Mouse (Mus musculus) right cerebral cortex, postnatal 10 days (tissue): Measurements from ENCODE around the gene Polm.
A peak's percentile ranks its signal among the peaks of the same experiment; 100 is the strongest.

ENCODE experiments used
- DNase-seq, 2 experiments: peaks; one replicate each; pipeline ENCODE4 v3.0.0; 2021; ENCODE audit warnings: low spot score in 2 of 2

The Polm gene

GRCm38 (mm10) chr11:5804174-5804573 is 33.6 kb downstream of the Polm start:
- peak in 1 of 2 experiments; percentile 14 for DNase-seq

- peak in 1 of 2 experiments; percentile 47 for DNase-seq
Observed at GRCm38 (mm10) chr11:5803551-5803981, 34.2 kb downstream of the Polm start, which contains the start of gene Pgam2. Gene Pgam2 (minus strand): TSS chr11:5803733.

DNA sequence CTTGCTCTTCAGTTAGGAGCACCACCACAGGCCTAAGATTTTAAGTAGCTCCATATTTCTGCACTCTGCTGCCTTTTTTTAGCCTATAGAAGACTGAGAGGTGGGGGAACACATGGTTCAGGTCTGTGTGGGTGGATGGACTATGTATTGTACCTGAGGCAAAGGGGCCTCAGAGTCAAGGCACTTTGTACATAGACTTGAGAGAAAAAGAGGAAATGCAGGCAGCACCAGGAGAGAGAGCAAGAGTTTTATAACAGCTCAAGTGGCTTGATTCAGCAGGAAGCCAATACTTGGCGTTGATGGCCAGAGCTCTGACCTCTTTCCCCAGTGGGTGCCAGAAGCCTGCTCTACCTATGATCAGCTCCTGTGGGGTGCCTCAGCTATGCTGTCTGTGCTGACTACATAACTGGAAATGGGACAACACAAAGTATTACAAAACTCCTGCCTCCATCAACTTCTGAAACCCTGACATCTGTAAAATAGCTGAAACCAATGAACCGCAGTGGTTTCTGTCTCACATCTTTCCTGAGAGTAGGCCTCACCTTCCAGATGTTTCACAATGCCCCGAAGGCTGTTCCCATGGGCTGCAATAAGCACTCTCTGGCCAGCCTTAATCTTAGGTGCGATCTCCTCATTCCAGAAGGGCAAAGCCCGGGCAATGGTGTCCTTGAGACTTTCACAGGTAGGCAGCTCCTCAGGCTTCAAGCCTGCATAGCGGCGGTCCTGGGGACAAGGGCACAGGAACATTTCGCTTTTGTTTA is 35.2 kb downstream of the Polm start:
- DNase-seq: peak in 1 of 2 experiments; percentile 22

- peak in 1 of 2 experiments; percentile 25 for DNase-seq
Observed at GRCm38 (mm10) chr11:5802005-5802404, 35.8 kb downstream of the Polm start.

DNA sequence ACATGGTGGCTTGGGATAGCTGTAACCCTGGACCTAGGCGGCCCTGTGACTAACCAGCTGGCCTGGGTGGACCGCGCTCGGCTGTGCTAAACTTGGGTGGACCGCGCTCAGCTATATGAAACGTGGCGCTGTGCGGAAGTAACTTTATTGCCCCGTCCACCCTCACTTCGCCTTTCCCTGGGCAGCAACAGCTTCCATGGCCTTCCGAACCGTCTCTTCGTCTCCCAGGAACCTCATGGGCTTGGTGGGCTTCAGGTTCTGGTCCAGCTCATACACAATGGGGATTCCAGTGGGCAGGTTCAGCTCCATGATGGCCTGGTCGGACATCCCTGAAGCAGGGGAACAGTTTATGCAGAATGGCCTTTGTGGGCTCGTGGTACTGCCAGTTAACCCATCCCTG is 36.3 kb downstream of the Polm start:
- peak in 1 of 2 experiments; percentile 20 for DNase-seq

GRCm38 (mm10) chr11:5799621-5800490 is 38.0 kb downstream of the Polm start:
- DNase-seq: peak in 1 of 2 experiments; percentile 21

DNA sequence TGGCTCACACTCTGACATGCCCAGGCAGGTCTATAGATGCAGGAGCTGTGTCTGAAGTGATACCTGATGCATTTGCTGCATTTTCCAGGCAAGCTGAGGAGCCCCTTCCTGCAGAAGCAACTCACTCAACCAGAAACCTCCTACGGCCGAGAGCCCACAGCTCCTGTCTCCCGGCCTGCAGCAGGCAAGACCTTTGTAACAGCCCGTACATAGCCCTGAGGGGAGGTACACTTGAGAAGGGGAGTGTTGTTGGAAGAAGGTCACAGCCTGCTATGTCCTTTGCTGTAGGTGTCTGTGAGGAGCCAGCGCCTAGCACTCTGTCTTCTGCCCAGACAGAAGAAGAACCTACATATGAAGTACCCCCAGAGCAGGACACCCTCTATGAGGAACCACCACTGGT is 39.9 kb downstream of the Polm start:
- DNase-seq: no peak

- DNase-seq: no peak
Observed at GRCm38 (mm10) chr11:5797371-5797770, 40.4 kb downstream of the Polm start.

DNA sequence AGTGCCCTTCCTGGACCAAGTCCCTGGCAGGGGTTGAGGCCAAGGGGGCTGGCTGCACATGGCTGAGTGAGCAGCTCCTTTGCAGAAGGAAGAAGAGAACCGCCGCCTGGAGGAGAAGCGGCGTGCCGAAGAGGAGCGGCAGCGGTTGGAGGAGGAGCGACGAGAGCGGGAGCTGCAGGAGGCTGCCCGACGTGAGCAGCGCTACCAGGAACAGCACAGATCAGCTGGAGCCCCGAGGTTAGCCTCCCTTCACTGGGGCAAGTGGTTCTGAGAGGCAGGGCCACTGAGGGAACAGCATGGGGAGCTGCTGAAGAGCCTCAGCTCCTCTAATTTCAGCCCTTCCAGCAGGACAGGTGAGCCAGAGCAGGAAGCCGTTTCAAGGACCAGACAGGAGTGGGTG is 40.9 kb downstream of the Polm start:
- DNase-seq: peak in 1 of 2 experiments; percentile 17

- peak; percentile 55 to 75 for DNase-seq
Observed at GRCm38 (mm10) chr11:5795706-5796105, 42.1 kb downstream of the Polm start.

DNA sequence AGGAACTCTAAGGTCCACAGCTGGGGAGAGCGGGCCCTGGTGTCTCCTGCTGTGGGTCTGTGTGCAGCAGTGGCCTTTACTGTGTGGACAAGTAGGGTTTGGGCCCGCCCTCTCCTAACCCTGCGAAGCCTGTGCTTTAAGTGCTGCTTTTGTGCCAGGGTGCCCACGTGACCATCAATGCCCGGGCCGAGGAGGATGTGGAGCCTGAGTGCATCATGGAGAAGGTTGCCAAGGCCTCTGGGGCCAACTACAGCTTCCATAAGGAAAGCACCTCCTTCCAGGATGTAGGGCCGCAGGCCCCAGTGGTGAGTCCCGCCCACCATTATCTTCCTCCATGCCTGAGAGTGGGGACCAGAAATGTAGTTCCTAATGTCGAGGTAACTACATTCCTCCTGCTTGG is 42.5 kb downstream of the Polm start:
- DNase-seq: no peak

DNA sequence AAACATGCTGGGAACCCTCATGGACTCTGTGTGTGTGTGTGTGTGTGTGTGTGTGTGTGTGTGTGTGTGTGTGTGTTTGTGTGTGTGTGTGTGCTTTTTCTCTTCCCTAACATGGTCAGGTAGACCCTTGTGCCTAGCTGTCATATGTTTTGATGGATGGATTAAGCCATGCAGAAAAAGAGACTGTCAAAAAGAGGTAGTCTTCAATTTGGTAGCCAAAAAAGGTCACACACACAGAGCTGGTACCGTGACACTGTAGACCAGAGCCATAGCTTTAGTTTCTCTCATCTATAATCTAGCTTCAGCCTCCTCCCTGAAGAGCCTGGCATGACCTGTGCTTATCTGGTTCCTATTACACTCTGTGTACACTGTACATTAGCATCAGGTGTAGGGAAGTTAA is 47.4 kb downstream of the Polm start:
- peak in 1 of 2 experiments; percentile 7 for DNase-seq

GRCm38 (mm10) chr11:5789754-5790333 is 48.0 kb downstream of the Polm start:
- no peak for DNase-seq

- no peak for DNase-seq
Observed at GRCm38 (mm10) chr11:5789071-5789753, 48.6 kb downstream of the Polm start.

- DNase-seq: peak; percentile 97
Observed at GRCm38 (mm10) chr11:5788056-5789014, 49.5 kb downstream of the Polm start, which contains the start of gene Dbnl. Gene Dbnl (plus strand): TSS chr11:5788488.

DNA sequence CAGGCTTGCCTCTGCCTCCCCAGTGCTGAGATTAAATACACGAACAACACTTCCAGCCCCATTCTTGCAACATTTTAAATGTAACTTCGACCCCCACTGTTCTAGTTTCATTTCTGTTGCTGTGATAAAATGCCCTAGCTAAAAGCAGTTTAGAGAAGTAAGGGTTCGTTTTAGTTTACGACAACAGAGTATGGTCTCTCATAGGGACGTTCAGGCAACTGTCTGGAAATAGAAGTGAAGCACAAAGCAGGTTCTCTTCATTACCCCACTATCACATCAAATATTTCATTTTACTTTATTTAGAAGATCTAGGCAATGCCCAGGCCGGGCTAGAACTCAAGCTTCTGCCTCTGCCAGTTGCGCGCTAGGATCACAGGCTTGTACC is 50.2 kb downstream of the Polm start:
- DNase-seq: no peak

GRCm38 (mm10) chr11:5785732-5786131 is 52.1 kb downstream of the Polm start:
- DNase-seq: no peak

DNA sequence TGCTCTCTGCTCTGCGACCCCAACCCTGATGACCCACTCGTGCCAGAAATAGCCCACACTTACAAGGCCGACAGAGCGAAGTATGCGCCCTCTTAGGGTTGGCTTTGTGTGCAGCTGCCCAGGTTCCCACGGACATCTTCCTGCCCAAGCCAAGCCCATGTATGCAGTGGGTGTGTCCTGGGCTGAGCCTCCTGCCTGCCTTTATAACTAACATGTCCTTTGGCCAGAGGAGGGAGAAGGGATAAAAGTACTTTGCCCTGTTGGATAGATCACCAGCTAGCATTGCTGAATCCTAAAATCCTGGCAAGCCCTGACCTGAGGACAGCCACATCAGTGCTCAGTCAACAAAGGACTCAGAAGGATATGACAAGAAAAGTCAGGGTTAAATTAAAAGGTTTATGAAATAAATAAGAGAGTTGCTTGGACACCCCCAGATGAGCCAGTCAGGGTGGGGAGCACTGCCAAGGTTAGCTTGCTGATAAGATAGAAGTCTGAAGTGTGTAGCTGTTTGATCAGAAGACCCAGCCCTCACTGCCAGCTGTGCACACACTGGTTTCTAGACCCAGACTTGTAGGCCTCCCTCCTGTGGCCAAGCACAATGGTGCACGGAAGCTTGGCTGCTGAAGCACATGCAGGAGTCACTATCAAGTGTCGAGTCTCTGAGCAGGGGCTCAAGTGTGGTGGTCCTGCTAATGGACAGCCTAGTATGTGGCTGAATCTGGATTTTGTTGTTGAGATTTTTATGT is 55.4 kb downstream of the Polm start:
- DNase-seq: no peak

- no peak for DNase-seq
Observed at GRCm38 (mm10) chr11:5780035-5780499, 57.7 kb downstream of the Polm start.

DNA sequence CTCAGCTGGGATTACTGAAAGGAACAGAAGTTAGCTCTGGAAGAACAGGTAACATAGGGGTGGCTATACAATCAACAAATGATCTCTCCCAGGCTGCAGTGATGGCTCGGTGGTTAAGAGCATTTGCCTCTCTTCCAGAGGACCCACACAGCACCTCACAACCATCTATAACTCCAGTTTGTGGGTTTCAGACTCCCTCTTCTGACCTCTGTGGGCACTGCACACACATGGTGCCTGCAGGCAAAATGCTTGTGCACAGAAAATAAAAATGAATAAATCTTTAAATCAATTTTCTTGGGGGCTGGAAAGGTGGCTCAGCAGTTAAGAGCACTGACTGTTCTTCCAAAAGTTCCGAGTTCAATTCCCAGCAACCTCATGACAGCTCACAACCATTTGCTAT is 59.3 kb downstream of the Polm start:
- DNase-seq: no peak
